17 mouse cellular contexts compared by ENCODE assay signal in genomic region chr12:17674182-17674812, GRCm38 (mm10). TPM values are rescaled to one million over a fixed set of nuclear protein-coding genes. Genes with fewer than 3 reads are reported as not detected.
DNase-seq lines count a peak whose midpoint lies in the region; ATAC-seq lines count a peak whose summit lies in the region.
"Had no signal": no experiment of that assay in that cellular context is flagged by ENCODE, and none has a peak within 500 bp of the region (broad histone marks: within the 10 kb centered on the region; RNA-seq: fewer than 3 reads in every experiment).

No protein-coding gene starts in this region.

- WGBS in kidney, embryonic 16.5 days, result 44% methylated on average over 6 of the region's 6 CpGs
- 55% methylated on average over 6 of the region's 6 CpGs for WGBS in midbrain, embryonic 12.5 days
- WGBS in midbrain, embryonic 14.5 days, result 55% methylated on average over 6 of the region's 6 CpGs

- H3K27me3 ChIP-seq in kidney, embryonic 16.5 days (ENCODE audit: insufficient read depth, low read length), result no peaks in the 10 kb centered on the region
- H3K27me3 ChIP-seq in midbrain, embryonic 12.5 days, result no peaks in the 10 kb centered on the region
- no peaks in the 10 kb centered on the region for H3K27me3 ChIP-seq in midbrain, embryonic 14.5 days (ENCODE audit: control insufficient read depth, insufficient read depth, low read length)
- H3K27me3 ChIP-seq: limb, embryonic 15.5 days had no signal

- peak; percentile 4; the same call in 1 of the 2 replicates for ATAC-seq in kidney, embryonic 16.5 days (ENCODE audit: low FRiP score, low TSS enrichment)
- ATAC-seq in midbrain, embryonic 12.5 days (ENCODE audit: low FRiP score, low read depth), result no peak
- no peak for ATAC-seq in midbrain, embryonic 14.5 days (ENCODE audit: low FRiP score, low TSS enrichment)
- 0 out of 2 replicates have a peak, but pooled peaks have one; percentile 15 for ATAC-seq in granulocyte monocyte progenitor cell, adult 5-6 weeks (replicated peaks; ENCODE audit: poor library complexity, severe bottlenecking)

- 0 out of 2 replicates have a peak overlapping the region, but pooled peaks have one; percentile 14 for H3K27ac ChIP-seq in kidney, embryonic 16.5 days (ENCODE audit: low read length)
- H3K27ac ChIP-seq in midbrain, embryonic 12.5 days (replicated peaks), result no peak overlapping the region
- no peak overlapping the region for H3K27ac ChIP-seq in midbrain, embryonic 14.5 days (replicated peaks; ENCODE audit: low read depth, low read length)
- H3K27ac ChIP-seq: gastrocnemius, adult 2 months; limb, embryonic 15.5 days; stomach, postnatal 0 days had no signal

- H3K4me3 ChIP-seq in kidney, embryonic 16.5 days (ENCODE audit: low read length), result no peak overlapping the region
- H3K4me3 ChIP-seq in midbrain, embryonic 12.5 days, result no peak overlapping the region
- no peak overlapping the region for H3K4me3 ChIP-seq in midbrain, embryonic 14.5 days (replicated peaks; ENCODE audit: low read depth, low read length)
- H3K4me3 ChIP-seq: gastrocnemius, adult 2 months; limb, embryonic 15.5 days had no signal

- no peaks in the 10 kb centered on the region for H3K9me3 ChIP-seq in kidney, embryonic 16.5 days (ENCODE audit: low read length)
- H3K9me3 ChIP-seq in midbrain, embryonic 12.5 days, result no peaks in the 10 kb centered on the region
- no peaks in the 10 kb centered on the region for H3K9me3 ChIP-seq in midbrain, embryonic 14.5 days (ENCODE audit: control insufficient read depth, low read length)
- H3K9me3 ChIP-seq: limb, embryonic 15.5 days had no signal

- H3K36me3 ChIP-seq in kidney, embryonic 16.5 days (ENCODE audit: insufficient read depth, low read length), result no peaks in the 10 kb centered on the region
- H3K36me3 ChIP-seq in midbrain, embryonic 12.5 days, result no peaks in the 10 kb centered on the region
- no peaks in the 10 kb centered on the region for H3K36me3 ChIP-seq in midbrain, embryonic 14.5 days (ENCODE audit: control insufficient read depth, insufficient read depth, low read length)
- H3K36me3 ChIP-seq: limb, embryonic 15.5 days had no signal

- no peak overlapping the region for H3K4me2 ChIP-seq in kidney, embryonic 16.5 days (replicated peaks; ENCODE audit: low read depth, low read length)
- no peak overlapping the region for H3K4me2 ChIP-seq in midbrain, embryonic 12.5 days (replicated peaks)
- no peak overlapping the region for H3K4me2 ChIP-seq in midbrain, embryonic 14.5 days (ENCODE audit: low read length)
- H3K4me2 ChIP-seq: limb, embryonic 15.5 days had no signal

- H3K9ac ChIP-seq in kidney, embryonic 16.5 days (replicated peaks; ENCODE audit: low read length), result no peak overlapping the region
- 0 out of 2 replicates have a peak overlapping the region, but pooled peaks have one; percentile 8 for H3K9ac ChIP-seq in midbrain, embryonic 12.5 days (replicated peaks)
- H3K9ac ChIP-seq in midbrain, embryonic 14.5 days (replicated peaks; ENCODE audit: low read length), result no peak overlapping the region
- H3K9ac ChIP-seq: limb, embryonic 15.5 days had no signal

- DNase-seq in kidney, postnatal 4 days, result no peak
- no peak for DNase-seq in midbrain, embryonic 14.5 days
- peak; percentile 35 for DNase-seq in embryo, embryonic 10.5 days (ENCODE audit: low spot score)
- no peak for DNase-seq in c-Kit-positive CD71-positive TER-119-positive erythroid progenitor cells, embryonic 14.5 days (ENCODE audit: low spot score)
- DNase-seq: cerebellum, adult 9-11 months; gastrocnemius, adult 2 months; heart, adult 11 months; heart, postnatal 10 days; kidney, adult 18-20 months; kidney, postnatal 25 days; lung, adult 2 months; thymus, postnatal 25 days had no signal

- no peaks in the 10 kb centered on the region for H3K4me1 ChIP-seq in kidney, embryonic 16.5 days (ENCODE audit: insufficient read depth, low read length)
- H3K4me1 ChIP-seq in midbrain, embryonic 12.5 days, result no peaks in the 10 kb centered on the region
- H3K4me1 ChIP-seq in midbrain, embryonic 14.5 days (ENCODE audit: control insufficient read depth, insufficient read depth, low read length), result no peaks in the 10 kb centered on the region

RNA-seq across cellular contexts. Expression of gene Hpcal1, which starts 16.4 kb away (rescaled TPM):
- polyA plus RNA-seq in kidney, embryonic 16.5 days (2015; fragmentation: Nextera tagmentation; extraction: Ambion mirVana), result 59.3 and 62.0 TPM in 2 replicates
- polyA plus RNA-seq in midbrain, embryonic 12.5 days (2016; fragmentation: Nextera tagmentation; extraction: Ambion mirVana), result 33.9 and 35.6 TPM in 2 replicates
- polyA plus RNA-seq in midbrain, embryonic 14.5 days (2014; fragmentation: Nextera tagmentation; extraction: Ambion mirVana), result 93.3 and 108 TPM in 2 replicates
- 58.9 and 59.4 TPM in 2 replicates for total RNA-seq in granulocyte monocyte progenitor cell, adult 5-6 weeks (2014; fragmentation: Nextera tagmentation)
- total RNA-seq in granulocyte monocyte progenitor cell, adult 5-6 weeks (2017), result 19.6 and 21.7 TPM in 2 replicates

Comparison
In these comparisons a context has a peak if more than half of its experiments do, and no peak if none do; other contexts are left out.
1. ATAC-seq: peak in kidney, embryonic 16.5 days (single experiment) and granulocyte monocyte progenitor cell, adult 5-6 weeks (single experiment); none in midbrain, embryonic 12.5 days (single experiment) and midbrain, embryonic 14.5 days (single experiment).